Mouse (Mus musculus) bone marrow, adult 2 months (tissue): Measurements from ENCODE around the gene Pcx.

ENCODE experiments used
- CTCF ChIP-seq: fragments of 200-500 bp; IDR thresholded peaks from 2 replicates; pipeline ENCODE4 v1.5.1; 2011; ENCODE audit warnings: low read length, control low read depth; ENCODE audit not compliant: control insufficient read depth, insufficient read depth
- POLR2A ChIP-seq: fragments of 200-500 bp; IDR thresholded peaks from 2 replicates; pipeline ENCODE4 v1.6.1; 2011; ENCODE audit warnings: low read depth, mild to moderate bottlenecking, control low read depth, low read length, borderline replicate concordance; ENCODE audit not compliant: control insufficient read depth

GRCm38 (mm10) chr19:4583856-4584255, 73.6 kb downstream of the Pcx start:
- TF ChIP-seq CTCF = no peak
- no peak for TF ChIP-seq POLR2A
